Mouse (Mus musculus) neural tube, embryonic 15.5 days (tissue): ENCODE measurements at regions not wholly inside any gene's neighbourhood (a gene's known extent, or its start where the extent isn't known, plus 50 kb on each side); places are given as distances from the start of the nearest gene placed in this dataset.

Experiments
- ATAC-seq: fragments of 200-750 bp; cut with Nextera tagmentation; 2 replicates; pipeline ENCODE4 v1.8.0; 2017; ENCODE audit warnings: mild to moderate bottlenecking, moderate TSS enrichment, moderate library complexity; ENCODE audit not compliant: low FRiP score
- H3K27ac ChIP-seq: fragments of 300-500 bp; sonication (generic); replicated peaks from 2 replicates; pipeline ENCODE4 v1.5.1; 2015; ENCODE audit warnings: mild to moderate bottlenecking, inconsistent platforms
- H3K27me3 ChIP-seq: fragments of 300-500 bp; sonication (generic); replicated peaks from 2 replicates; pipeline ENCODE4 v1.6.1; 2015; ENCODE audit warnings: inconsistent platforms
- H3K36me3 ChIP-seq: fragments of 300-500 bp; sonication (generic); 2 replicates; pipeline ENCODE4 v1.6.1; 2015; ENCODE audit warnings: inconsistent platforms
- H3K4me1 ChIP-seq: fragments of 300-500 bp; sonication (generic); 2 replicates; pipeline ENCODE4 v1.6.1; 2015; ENCODE audit warnings: inconsistent platforms
- H3K4me2 ChIP-seq: fragments of 300-500 bp; sonication (generic); 2 replicates; pipeline ENCODE4 v1.6.1; 2015; ENCODE audit warnings: inconsistent platforms, mild to moderate bottlenecking, moderate library complexity
- H3K4me3 ChIP-seq: fragments of 300-500 bp; sonication (generic); replicated peaks from 2 replicates; pipeline ENCODE4 v1.5.1; 2015; ENCODE audit warnings: mild to moderate bottlenecking, inconsistent platforms
- H3K9ac ChIP-seq: fragments of 300-500 bp; sonication (generic); replicated peaks from 2 replicates; pipeline ENCODE4 v1.6.1; 2015; ENCODE audit warnings: mild to moderate bottlenecking, inconsistent platforms
- H3K9me3 ChIP-seq: fragments of 300-500 bp; sonication (generic); replicated peaks from 2 replicates; pipeline ENCODE4 v1.6.1; 2016; ENCODE audit warnings: inconsistent platforms
- WGBS: fragments of 180-500 bp; shearing (Covaris S2); methylation state at CpG from one replicate; pipeline ENCODE4 v1.1.7; 2015; ENCODE audit warnings: mixed read lengths; 5-methylcytosine and 5-hydroxymethylcytosine counted together

GRCm38 (mm10) chr1:122607309-122607708 is 1039.5 kb upstream of the Ddx18 start:
- no peak for ATAC-seq
- no peaks in the 10 kb centered on the region for H3K27me3 ChIP-seq
- H3K4me1 ChIP-seq: no peaks in the 10 kb centered on the region
- no peak overlapping the region for H3K27ac ChIP-seq
- no peak overlapping the region for H3K9ac ChIP-seq
- H3K4me2 ChIP-seq: no peak overlapping the region
- no peaks in the 10 kb centered on the region for H3K9me3 ChIP-seq
- H3K4me3 ChIP-seq: no peak overlapping the region
- 47% methylated on average over 3 of the region's 3 CpGs for WGBS
- H3K36me3 ChIP-seq: no peaks in the 10 kb centered on the region

- no peaks in the 10 kb centered on the region for H3K9me3 ChIP-seq
- no peak overlapping the region for H3K27ac ChIP-seq
- H3K4me2 ChIP-seq: no peak overlapping the region
- no peak overlapping the region for H3K9ac ChIP-seq
- ATAC-seq: no peak
- H3K4me3 ChIP-seq: no peak overlapping the region
- no peaks in the 10 kb centered on the region for H3K27me3 ChIP-seq
- no peaks in the 10 kb centered on the region for H3K4me1 ChIP-seq
- WGBS: 74% methylated on average over 4 of the region's 4 CpGs
- no peaks in the 10 kb centered on the region for H3K36me3 ChIP-seq
Measured at GRCm38 (mm10) chr1:122575954-122576353, 1008.2 kb upstream of the Ddx18 start.

GRCm38 (mm10) chr1:122551596-122551995 is 983.8 kb upstream of the Ddx18 start:
- ATAC-seq: no peak
- no peak overlapping the region for H3K4me2 ChIP-seq
- no peaks in the 10 kb centered on the region for H3K4me1 ChIP-seq
- 92% methylated on average over 1 of the region's 1 CpGs for WGBS
- no peak overlapping the region for H3K27ac ChIP-seq
- no peak overlapping the region for H3K9ac ChIP-seq
- H3K27me3 ChIP-seq: no peaks in the 10 kb centered on the region
- H3K4me3 ChIP-seq: no peak overlapping the region
- H3K36me3 ChIP-seq: no peaks in the 10 kb centered on the region
- H3K9me3 ChIP-seq: no peaks in the 10 kb centered on the region

- Histone ChIP-seq H3K4me2 (no peak overlapping the region), H3K27ac (no peak overlapping the region)
- WGBS: 84% methylated on average over 2 of the region's 2 CpGs
Measured at GRCm38 (mm10) chr1:122509580-122509979, 941.8 kb upstream of the Ddx18 start.

DNA sequence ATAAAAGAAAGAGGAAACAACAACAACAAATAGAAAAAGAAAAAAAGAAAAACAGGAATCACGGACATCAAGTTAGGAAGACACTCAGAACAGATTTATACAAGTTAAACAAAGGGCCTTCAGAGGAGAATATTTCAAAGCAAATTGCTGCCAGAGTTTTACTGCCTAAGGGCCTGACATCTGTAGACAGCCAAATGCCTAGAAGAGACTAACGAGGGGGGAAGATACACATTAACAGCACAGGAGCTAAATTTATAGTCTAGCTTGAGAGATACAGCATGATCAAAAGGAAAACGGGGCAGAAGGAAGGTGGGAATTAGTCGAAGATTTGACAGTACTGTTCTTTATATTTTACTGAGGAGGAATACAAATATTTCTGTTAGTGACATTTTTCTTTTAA is 933.9 kb upstream of the Ddx18 start:
- Histone ChIP-seq H3K27ac (no peak overlapping the region), H3K36me3 (no peaks in the 10 kb centered on the region), H3K9me3 (no peaks in the 10 kb centered on the region), H3K4me1 (no peaks in the 10 kb centered on the region), H3K9ac (no peak overlapping the region), H3K4me2 (no peak overlapping the region), H3K27me3 (no peaks in the 10 kb centered on the region), H3K4me3 (no peak overlapping the region)
- ATAC-seq: no peak
- 11% methylated on average over 4 of the region's 4 CpGs for WGBS

More at GRCm38 (mm10) chr1:122509580-122509979, 941.8 kb upstream of the Ddx18 start:
- H3K27me3 ChIP-seq: no peaks in the 10 kb centered on the region
- no peaks in the 10 kb centered on the region for H3K9me3 ChIP-seq
- H3K4me1 ChIP-seq: no peaks in the 10 kb centered on the region
- no peaks in the 10 kb centered on the region for H3K36me3 ChIP-seq
- no peak for ATAC-seq
- no peak overlapping the region for H3K4me3 ChIP-seq
- H3K9ac ChIP-seq: no peak overlapping the region

DNA sequence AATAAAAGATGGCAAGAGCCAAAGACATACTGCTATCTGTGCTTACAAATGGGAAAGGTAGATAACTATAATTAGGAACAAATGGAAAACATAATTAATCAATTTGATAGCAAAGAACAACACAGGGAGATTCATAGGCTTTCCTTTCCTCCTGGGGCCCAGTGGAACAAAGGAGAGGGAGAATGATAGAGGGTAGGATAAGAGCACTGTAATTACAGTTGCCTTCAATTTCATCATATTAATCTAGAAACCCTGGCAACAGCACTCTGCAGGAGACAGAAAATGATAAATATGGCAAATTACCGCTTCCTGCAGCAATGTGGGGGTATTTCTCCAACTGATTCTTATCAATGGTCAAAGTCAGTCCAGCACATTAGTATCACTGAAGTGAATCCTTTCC is 910.2 kb upstream of the Ddx18 start:
- H3K27ac ChIP-seq: no peak overlapping the region
- peak; percentile 50; the same call in 1 of the 2 replicates for ATAC-seq
- WGBS: 59% methylated on average over 1 of the region's 1 CpGs
- H3K9ac ChIP-seq: no peak overlapping the region
- no peaks in the 10 kb centered on the region for H3K27me3 ChIP-seq
- no peak overlapping the region for H3K4me2 ChIP-seq
- H3K9me3 ChIP-seq: no peaks in the 10 kb centered on the region
- H3K36me3 ChIP-seq: no peaks in the 10 kb centered on the region
- no peak overlapping the region for H3K4me3 ChIP-seq
- H3K4me1 ChIP-seq: no peaks in the 10 kb centered on the region

GRCm38 (mm10) chr1:122463931-122464330 is 896.1 kb upstream of the Ddx18 start:
- no peaks in the 10 kb centered on the region for H3K27me3 ChIP-seq
- ATAC-seq: no peak
- H3K9ac ChIP-seq: no peak overlapping the region
- no peaks in the 10 kb centered on the region for H3K4me1 ChIP-seq
- no peaks in the 10 kb centered on the region for H3K36me3 ChIP-seq
- no peak overlapping the region for H3K4me3 ChIP-seq
- H3K4me2 ChIP-seq: no peak overlapping the region
- no peaks in the 10 kb centered on the region for H3K9me3 ChIP-seq
- 67% methylated on average over 3 of the region's 3 CpGs for WGBS
- no peak overlapping the region for H3K27ac ChIP-seq

- Histone ChIP-seq H3K4me2 (no peak overlapping the region), H3K4me3 (no peak overlapping the region), H3K9me3 (no peaks in the 10 kb centered on the region), H3K9ac (no peak overlapping the region), H3K36me3 (no peaks in the 10 kb centered on the region), H3K27ac (no peak overlapping the region), H3K27me3 (no peaks in the 10 kb centered on the region), H3K4me1 (no peaks in the 10 kb centered on the region)
- 68% methylated on average over 2 of the region's 2 CpGs for WGBS
- ATAC-seq: no peak
Measured at GRCm38 (mm10) chr1:122459056-122459455, 891.3 kb upstream of the Ddx18 start.

- H3K9me3 ChIP-seq: no peaks in the 10 kb centered on the region
- no peak overlapping the region for H3K27ac ChIP-seq
- no peaks in the 10 kb centered on the region for H3K36me3 ChIP-seq
- 35% methylated on average over 4 of the region's 4 CpGs for whole genome bisulfite sequencing
- H3K4me1 ChIP-seq: 0 out of 2 replicates have a peak, but pooled peaks cover 4% of the 10 kb centered on the region
- H3K27me3 ChIP-seq: no peaks in the 10 kb centered on the region
- H3K4me2 ChIP-seq: no peak overlapping the region
- ATAC-seq: peak; percentile 17; the same call in 1 of the 2 replicates
- H3K9ac ChIP-seq: no peak overlapping the region
- H3K4me3 ChIP-seq: no peak overlapping the region
Measured at GRCm38 (mm10) chr1:122454881-122455280, 887.1 kb upstream of the Ddx18 start.

GRCm38 (mm10) chr1:122453617-122454016 is 885.8 kb upstream of the Ddx18 start:
- Histone ChIP-seq H3K27ac (no peak overlapping the region), H3K27me3 (no peaks in the 10 kb centered on the region), H3K9ac (no peak overlapping the region), H3K4me1 (0 out of 2 replicates have a peak, but pooled peaks cover 4% of the 10 kb centered on the region), H3K36me3 (no peaks in the 10 kb centered on the region), H3K4me2 (no peak overlapping the region), H3K9me3 (no peaks in the 10 kb centered on the region), H3K4me3 (no peak overlapping the region)
- WGBS: 38% methylated on average over 3 of the region's 3 CpGs
- no peak for ATAC-seq

DNA sequence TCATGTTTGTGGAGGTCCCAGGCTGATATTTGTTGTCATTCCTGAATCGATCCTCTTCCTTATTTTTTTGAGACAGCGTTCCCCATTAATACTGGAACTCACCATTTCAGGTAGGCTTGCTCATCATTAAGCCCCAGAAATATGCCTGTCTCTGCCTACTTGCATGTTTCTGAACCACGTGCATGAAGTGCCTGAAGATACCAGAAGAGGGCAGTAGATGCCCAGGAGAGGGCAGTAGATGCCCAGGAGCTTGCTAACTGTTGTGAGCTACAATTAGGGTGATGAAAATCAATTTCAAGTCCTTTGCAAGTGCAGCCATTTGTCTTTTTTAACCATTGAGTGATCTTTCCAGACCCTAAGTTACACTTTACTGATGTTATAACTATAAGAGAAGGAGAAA is 871.6 kb upstream of the Ddx18 start:
- Histone ChIP-seq H3K4me3 (no peak overlapping the region), H3K9ac (no peak overlapping the region), H3K4me1 (no peaks in the 10 kb centered on the region), H3K4me2 (no peak overlapping the region), H3K9me3 (no peaks in the 10 kb centered on the region), H3K27ac (no peak overlapping the region), H3K27me3 (no peaks in the 10 kb centered on the region), H3K36me3 (no peaks in the 10 kb centered on the region)
- WGBS: 74% methylated on average over 3 of the region's 3 CpGs
- no peak for ATAC-seq

- ATAC-seq: no peak
- Histone ChIP-seq H3K27ac (no peak overlapping the region), H3K4me3 (no peak overlapping the region)
Measured at GRCm38 (mm10) chr1:122423503-122423902, 855.7 kb upstream of the Ddx18 start.

DNA sequence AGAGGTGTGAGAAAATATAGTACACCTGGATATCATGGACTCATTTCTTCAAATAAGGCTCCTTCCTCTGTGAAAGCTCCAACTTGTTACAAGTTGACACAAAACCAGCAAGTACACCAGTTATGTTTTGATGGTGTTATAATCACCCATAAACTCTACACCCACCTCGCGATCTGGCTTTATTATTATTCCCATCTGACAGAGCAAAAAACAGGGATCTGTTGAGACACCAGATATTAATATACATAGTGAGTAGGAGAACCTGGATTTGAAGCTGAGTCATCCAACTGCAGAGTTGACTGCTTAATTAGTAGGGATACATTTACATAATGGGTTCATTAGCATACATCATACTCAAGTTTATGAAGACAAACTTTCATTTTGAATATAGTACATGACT is 828.6 kb upstream of the Ddx18 start:
- no peak overlapping the region for H3K9ac ChIP-seq
- H3K9me3 ChIP-seq: no peaks in the 10 kb centered on the region
- WGBS: 100% methylated on average over 2 of the region's 2 CpGs
- H3K4me2 ChIP-seq: no peak overlapping the region
- H3K4me3 ChIP-seq: no peak overlapping the region
- ATAC-seq: no peak
- no peaks in the 10 kb centered on the region for H3K4me1 ChIP-seq
- no peaks in the 10 kb centered on the region for H3K27me3 ChIP-seq
- no peaks in the 10 kb centered on the region for H3K36me3 ChIP-seq
- H3K27ac ChIP-seq: no peak overlapping the region

More at GRCm38 (mm10) chr1:122423503-122423902, 855.7 kb upstream of the Ddx18 start:
- H3K4me1 ChIP-seq: no peaks in the 10 kb centered on the region
- no peaks in the 10 kb centered on the region for H3K9me3 ChIP-seq
- no peak overlapping the region for H3K4me2 ChIP-seq
- WGBS: 55% methylated on average over 2 of the region's 2 CpGs
- H3K27me3 ChIP-seq: no peaks in the 10 kb centered on the region
- H3K36me3 ChIP-seq: no peaks in the 10 kb centered on the region
- no peak overlapping the region for H3K9ac ChIP-seq
